Mouse (Mus musculus) cerebellum, adult 9-11 months (tissue): ENCODE measurements around the gene Mindy3.

ENCODE experiments used
- DNase-seq: peaks from one replicate; pipeline ENCODE4 v3.0.0; 2022

The Mindy3 gene

GRCm38 (mm10) chr2:12368016-12368415 is 51.3 kb downstream of the Mindy3 start:
- DNase-seq, result no peak

GRCm38 (mm10) chr2:12361310-12361709 is 58.0 kb downstream of the Mindy3 start:
- no peak for DNase-seq

DNA sequence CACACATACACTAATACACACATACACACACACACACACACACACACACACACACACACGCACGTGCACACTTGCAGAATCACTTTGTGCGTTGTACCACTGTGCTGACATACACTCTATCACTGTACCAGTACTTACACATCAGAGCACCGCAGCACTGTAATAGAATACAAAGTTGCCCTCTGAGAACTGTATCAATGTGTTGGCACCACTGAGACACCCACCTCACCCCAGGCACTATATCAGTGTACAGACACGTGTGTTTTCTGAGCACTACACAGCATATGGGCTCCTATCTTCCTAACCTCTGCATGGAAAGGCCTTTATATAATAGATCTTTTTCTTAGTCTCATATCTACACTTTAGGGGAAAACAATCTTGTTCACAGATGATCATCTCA is 64.4 kb downstream of the Mindy3 start:
- no peak for DNase-seq

DNA sequence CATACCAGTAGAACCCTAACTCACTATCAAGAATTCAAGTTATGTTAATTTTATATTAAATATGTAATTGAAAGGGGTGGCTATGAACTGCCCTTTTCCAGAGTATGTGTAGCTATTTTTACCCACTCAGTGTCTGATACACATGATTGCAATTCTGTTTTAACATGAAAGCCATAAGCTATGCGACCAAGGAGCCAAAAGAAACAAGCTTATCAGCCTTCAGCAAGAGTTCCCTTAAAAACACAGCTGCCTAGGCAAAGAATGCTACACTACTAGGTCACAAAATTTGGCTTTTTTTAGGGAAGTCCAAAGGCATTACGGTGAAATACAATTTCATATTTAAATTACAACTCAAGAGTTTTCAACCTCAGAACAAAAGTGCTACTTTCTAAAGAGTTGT is 70.4 kb downstream of the Mindy3 start:
- no peak for DNase-seq

DNA sequence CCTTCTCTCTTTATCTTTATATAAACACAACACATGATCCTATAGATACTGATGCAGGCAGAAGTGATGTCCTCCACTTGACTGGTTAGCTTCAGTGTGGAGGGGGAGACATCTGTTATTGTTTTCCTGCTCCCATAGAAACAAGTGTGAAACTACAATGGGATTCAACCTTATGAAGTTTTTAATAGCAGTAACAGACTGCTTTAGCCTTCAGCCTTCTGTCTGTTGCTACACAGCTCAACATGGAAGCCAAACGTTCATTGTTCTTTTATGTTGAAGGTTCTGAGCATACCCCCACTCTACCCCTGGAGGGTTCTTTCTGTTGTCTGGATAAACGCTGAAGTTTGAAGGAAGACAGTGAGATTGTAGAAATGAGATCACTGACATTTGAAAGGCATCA is 87.3 kb downstream of the Mindy3 start:
- no peak for DNase-seq

GRCm38 (mm10) chr2:12329620-12330019 is 89.7 kb downstream of the Mindy3 start:
- DNase-seq, result no peak

DNA sequence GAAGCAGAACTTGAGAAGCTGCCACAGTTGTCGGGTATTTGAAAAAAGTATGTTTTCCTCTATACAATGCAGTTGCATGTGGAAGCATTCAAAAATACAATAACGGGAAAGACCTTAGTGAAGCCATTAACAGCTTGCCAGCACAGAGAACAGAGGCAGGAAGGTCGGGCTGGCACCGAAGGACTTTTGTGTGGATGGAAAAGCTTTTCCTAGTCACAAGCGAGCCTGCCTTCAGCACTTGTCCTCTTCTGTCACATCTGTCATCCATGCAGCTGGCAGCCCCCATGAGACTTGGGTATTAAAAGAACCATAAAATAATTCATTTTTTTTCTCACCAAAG is 90.2 kb downstream of the Mindy3 start:
- no peak for DNase-seq

GRCm38 (mm10) chr2:12328355-12329067 is 90.8 kb downstream of the Mindy3 start:
- no peak for DNase-seq

DNA sequence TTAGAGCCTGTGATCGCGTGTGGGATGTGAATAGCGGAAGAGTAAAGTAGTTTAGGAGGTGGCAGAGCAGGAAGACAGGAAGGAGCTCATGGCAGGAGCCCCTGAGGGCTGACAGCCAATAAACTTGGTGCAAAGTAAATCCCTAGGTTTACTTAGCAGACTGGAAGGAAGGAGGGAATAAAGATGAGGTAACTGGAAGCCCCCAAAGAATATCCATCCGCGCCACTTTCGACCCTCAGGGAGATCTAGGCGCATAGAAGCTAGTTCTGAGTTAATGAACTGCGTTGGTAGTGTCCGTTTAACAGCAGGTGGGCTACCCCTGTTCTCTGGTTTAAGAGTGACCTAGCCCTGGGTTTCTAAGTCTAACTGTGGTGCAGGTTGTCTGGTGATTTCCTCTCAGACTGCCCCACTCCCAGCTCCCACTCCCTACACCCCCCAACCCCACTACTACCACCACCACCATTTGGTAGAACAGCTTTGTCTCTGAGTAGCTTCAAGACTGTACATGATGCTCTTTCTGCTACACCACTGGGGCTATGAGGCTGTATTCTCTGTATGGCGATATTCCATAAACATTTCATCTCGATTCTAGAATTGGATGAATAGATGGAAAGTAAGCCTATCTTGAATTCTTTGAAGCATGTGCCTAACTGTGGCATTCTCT is 91.4 kb downstream of the Mindy3 start:
- no peak for DNase-seq

- DNase-seq, result no peak
These were observed 92.1 kb downstream of the Mindy3 start for GRCm38 (mm10) chr2:12327216-12327615.

DNA sequence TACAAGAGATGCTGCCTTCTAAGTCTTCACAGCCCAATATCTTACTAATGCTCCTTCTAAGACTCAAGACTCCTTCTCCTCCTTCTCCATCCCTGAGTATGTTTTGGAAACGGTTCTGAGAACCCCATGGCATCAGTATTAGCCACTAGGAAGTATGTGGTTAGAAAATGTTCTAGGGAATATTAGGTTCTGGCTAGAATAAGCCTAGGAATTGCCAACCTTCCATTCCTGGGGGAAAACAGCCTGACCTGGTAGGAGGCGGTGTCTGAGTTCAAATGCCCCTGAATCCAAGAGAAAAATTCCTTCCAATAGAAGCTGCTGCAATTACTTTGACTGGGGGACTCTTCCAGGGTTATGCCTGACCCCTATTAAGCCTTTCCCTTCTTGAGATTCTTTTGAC is 93.4 kb downstream of the Mindy3 start:
- no peak for DNase-seq

DNA sequence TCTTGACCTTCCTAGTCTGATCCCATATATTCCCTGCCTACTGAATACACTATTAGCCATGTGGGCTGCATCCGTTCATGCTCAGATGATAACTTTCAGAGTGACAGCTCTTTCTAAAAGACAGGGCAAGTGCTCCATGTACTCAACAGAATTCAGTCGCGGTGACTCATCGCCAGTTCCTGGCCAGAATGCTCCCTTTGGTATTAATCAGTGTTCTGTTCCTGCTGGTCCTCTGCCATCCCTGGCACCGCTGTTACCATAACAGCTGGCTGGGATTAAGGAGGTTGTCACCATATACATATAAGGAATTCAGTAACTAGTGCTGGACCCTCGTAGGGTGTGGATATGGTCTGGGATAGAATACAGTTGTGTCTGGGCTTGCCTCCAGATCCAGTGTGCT is 93.9 kb downstream of the Mindy3 start:
- DNase-seq, result no peak

DNA sequence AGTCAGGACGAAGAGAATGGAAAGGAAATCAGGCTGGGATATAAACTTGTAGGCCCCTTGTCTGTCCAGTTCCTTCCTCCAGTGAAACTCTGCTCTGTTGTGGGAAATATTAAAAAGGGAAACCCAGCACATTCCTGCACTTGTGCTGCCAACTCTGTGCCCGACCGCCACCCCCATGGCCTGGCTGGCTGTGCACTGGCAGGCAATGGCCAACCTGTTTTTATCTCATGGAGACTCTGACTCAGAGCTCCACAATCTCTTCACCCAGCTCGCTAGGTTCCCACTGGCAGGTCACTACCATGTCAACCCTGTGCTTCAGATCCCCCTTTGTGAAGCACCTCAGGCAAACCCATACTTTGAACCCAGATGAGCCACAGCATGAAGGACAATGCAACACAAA is 98.4 kb downstream of the Mindy3 start:
- DNase-seq, result no peak

- DNase-seq, result no peak
These were observed 100.6 kb downstream of the Mindy3 start for GRCm38 (mm10) chr2:12318715-12319114.

GRCm38 (mm10) chr2:12318036-12318435 is 101.2 kb downstream of the Mindy3 start:
- DNase-seq, result no peak

DNA sequence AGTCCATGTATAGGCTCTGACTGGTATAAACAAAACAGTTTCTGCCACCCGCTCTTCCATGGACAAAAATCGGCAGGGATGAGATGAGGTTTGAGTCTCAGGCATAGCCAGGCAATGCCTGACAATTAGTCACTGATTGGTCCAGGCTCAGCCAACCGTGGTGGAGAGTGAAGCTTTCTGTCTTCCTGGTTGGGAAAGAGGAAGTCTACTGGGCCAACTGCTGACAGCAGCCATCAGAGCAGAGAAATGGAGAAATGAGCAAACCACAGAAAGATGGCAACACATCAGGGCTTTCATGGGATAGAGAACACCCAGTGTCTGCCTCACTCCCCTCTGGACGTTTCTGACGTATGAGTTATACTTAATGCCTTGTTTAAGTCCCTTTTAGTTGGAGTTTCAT is 101.9 kb downstream of the Mindy3 start:
- DNase-seq, result no peak

GRCm38 (mm10) chr2:12316361-12316760 is 102.9 kb downstream of the Mindy3 start:
- DNase-seq, result no peak

- no peak for DNase-seq
These were observed 105.2 kb downstream of the Mindy3 start for GRCm38 (mm10) chr2:12314028-12314427.

DNA sequence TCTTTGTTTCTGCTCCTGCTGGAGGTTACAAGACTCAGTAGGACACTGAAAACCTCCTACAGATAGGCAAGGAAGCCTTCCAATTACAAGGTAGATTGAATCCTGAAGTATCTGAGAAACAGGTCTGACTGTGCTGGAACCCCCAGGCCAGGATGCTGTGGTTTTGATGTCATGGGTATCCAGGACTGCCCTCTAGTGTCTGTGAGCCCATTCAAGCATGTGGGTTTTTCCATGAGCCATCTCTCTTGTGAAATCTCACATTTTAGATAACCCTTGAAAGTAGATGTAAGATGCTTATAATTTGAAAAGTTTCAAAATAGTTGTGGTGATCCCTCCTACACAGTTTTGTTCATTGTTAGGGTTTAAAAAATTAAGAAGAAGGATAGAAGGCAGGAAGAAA is 110.8 kb downstream of the Mindy3 start:
- DNase-seq, result no peak

GRCm38 (mm10) chr2:12307311-12307710 is 112.0 kb downstream of the Mindy3 start:
- DNase-seq, result no peak

DNA sequence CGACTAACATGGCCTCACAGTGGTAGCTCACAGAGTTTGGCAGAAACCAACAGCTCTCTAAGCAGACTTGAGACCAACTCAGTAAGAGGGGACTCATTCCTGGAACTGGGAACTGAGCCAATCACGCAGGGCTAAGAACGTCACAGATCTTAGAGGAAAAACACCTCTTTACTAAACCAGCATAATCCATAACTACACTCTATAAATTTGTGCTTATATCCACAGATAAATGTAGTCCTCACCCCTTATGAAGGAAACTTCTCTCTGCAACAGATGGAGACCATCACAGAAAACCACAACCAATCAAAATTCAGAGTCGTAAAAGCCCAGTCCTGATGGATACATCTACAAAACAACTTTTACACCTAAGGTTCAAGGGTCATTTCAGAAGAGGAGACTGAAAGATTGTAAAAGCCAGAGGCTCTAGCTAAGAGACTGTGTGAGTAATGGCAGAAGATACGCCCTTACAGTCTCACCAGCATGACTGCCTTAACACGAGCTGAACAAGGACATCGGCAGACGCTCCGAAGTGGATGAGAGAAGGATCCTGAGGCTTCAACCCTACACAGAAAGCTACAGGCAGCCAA is 114.1 kb downstream of the Mindy3 start:
- DNase-seq, result no peak

DNA sequence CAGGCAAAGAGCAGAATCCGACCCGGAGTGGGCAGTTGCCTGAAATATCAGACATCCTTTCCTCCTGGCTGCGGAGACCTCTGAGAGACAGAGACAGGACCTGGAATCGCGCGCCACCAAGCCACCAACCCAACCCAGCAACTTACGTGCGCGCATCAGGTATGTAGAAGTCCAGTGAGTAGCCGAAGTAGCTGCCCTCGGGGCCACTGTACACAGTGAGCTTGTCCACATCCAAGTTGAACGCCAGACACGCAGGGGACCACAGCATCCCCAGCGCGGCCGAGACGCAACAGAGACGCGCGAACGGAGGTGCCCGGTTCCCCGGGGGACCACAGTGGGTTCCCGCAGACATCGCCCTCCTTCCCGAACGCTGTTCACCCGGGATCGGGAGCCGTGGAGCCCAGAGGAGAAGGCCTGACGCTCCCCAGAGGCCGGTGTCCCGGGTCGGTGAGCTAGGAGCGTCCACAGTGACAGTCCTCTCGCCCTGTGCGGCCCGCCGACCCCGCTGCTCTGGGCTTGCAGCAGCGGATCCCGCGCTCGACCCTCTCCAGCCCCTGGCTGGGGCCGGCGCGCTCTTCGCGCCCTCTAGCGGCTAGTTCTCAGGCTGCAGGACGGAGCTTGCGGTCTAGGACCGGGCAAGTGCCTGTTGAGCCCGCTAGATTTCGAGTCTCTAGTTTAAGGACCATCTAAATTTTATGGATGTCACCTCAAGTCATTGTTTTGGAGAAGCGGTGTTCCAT is 117.7 kb downstream of the Mindy3 start, which contains the start of gene Itga8:
Gene Itga8 (minus strand): TSS at position 492 of the 740 bp plus-strand sequence.
- DNase-seq, result peak; percentile 33

GRCm38 (mm10) chr2:12300449-12301228 is 118.6 kb downstream of the Mindy3 start:
- no peak for DNase-seq
